ENCODE assay signal across 9 mouse cellular contexts in the genomic region with DNA sequence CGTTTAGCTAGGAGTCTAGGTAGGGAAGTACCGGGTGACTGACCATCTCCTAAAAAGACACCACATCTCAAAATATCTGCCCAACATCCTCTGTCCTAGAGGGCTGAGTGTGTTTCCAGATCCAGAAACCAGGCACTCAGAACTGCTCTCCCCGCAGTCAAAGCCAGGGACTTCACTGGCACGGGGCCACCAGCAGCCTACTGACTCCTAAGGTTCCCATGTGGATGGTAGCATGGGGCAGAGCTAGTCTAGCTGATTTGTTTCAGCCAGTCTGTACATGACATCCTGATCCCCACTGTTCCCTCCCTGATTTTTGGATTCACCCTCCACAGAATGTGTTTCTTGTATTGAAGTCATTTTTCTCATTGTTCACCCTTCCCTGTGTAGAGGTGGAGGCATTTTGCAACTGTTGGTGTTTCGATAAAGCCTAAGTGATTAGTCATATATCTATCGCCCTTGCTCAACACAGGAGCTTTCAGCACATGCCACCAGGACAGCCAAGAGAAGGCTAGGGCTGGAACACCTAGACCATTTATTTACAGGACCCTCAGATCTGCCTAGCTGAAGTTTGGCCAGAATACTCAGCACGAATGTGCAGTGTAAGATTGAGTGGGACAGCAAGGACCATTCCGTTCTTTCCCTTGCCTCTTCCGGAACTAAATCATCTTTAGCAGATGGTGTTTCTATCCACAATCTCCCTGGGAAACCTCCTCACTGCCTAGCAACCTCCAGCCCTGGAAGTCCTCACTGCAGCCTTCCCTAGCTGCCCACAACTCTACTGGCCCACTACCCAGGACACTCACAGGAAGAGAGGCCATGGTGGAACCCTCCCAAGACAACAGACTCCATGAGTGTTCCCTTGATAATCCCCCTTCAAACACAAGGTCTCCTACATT.
DNase-seq lines count a peak whose midpoint lies in the region.
"Had no signal": no experiment of that assay in that cellular context is flagged by ENCODE, and none has a peak within 500 bp of the region (broad histone marks: within the 10 kb centered on the region; RNA-seq: fewer than 3 reads in every experiment).

No protein-coding gene starts in this region.

- no peak overlapping the region for H3K4me3 ChIP-seq in hindbrain, embryonic 10.5 days
- H3K4me3 ChIP-seq in limb, embryonic 10.5 days: no peak overlapping the region

- no peak overlapping the region for H3K27ac ChIP-seq in hindbrain, embryonic 10.5 days
- no peak overlapping the region for H3K27ac ChIP-seq in limb, embryonic 10.5 days

- peaks cover 18% of the 10 kb centered on the region for H3K4me1 ChIP-seq in hindbrain, embryonic 10.5 days (replicated peaks)
- peaks cover 83% of the 10 kb centered on the region for H3K4me1 ChIP-seq in limb, embryonic 10.5 days

- intact Hi-C loops in heart, postnatal 14 days (cut with DNase I): no loop called here

- peak; percentile 37 for DNase-seq in gastrocnemius, postnatal 10 days
- DNase-seq in gastrocnemius, adult 8-10 months (ENCODE audit: low spot score in 2 of 2): no peak
- DNase-seq in 3T3-L1 (ENCODE audit: low read depth, low spot score): peak; percentile 64
- peak; percentile 71 for DNase-seq in cerebellum, adult 11-12 months
- DNase-seq in heart, postnatal 14 days: peak; percentile 48 to 57
- no peak for DNase-seq in kidney, postnatal 4 days
- no peak for DNase-seq in hindbrain, embryonic 10.5 days (ENCODE audit: low spot score)
- DNase-seq in limb, embryonic 10.5 days (ENCODE audit: low spot score): no peak
- DNase-seq: kidney, adult 18-20 months had no signal

- 88% methylated on average over 9 of the region's 9 CpGs for WGBS in hindbrain, embryonic 10.5 days
- WGBS in limb, embryonic 10.5 days: 94% methylated on average over 9 of the region's 9 CpGs

- H3K9me3 ChIP-seq in hindbrain, embryonic 10.5 days: no peaks in the 10 kb centered on the region
- H3K9me3 ChIP-seq in limb, embryonic 10.5 days (replicated peaks): no peaks in the 10 kb centered on the region

- no peaks in the 10 kb centered on the region for H3K36me3 ChIP-seq in hindbrain, embryonic 10.5 days
- H3K36me3 ChIP-seq in limb, embryonic 10.5 days: no peaks in the 10 kb centered on the region

- H3K27me3 ChIP-seq in hindbrain, embryonic 10.5 days (ENCODE audit: insufficient read depth, poor library complexity, severe bottlenecking): no peaks in the 10 kb centered on the region
- no peaks in the 10 kb centered on the region for H3K27me3 ChIP-seq in limb, embryonic 10.5 days (ENCODE audit: low read depth, poor library complexity, severe bottlenecking)

Comparison
In these comparisons a context has a peak if more than half of its experiments do, and no peak if none do; other contexts are left out.
1. DNase-seq: peak in gastrocnemius, postnatal 10 days (single experiment), 3T3-L1 (single experiment), cerebellum, adult 11-12 months (single experiment) and heart, postnatal 14 days (2 of 2); none in gastrocnemius, adult 8-10 months (0 of 2), kidney, postnatal 4 days (0 of 2), hindbrain, embryonic 10.5 days (single experiment) and limb, embryonic 10.5 days (single experiment).